Comparison of ENCODE assay signal across 8 mouse cellular contexts in genomic region chr2:60717348-60717747, GRCm38 (mm10). TPM values are rescaled to one million over a fixed set of nuclear protein-coding genes. Genes with fewer than 3 reads are reported as not detected.
DNase-seq lines count a peak whose midpoint lies in the region; ATAC-seq lines count a peak whose summit lies in the region.

No protein-coding gene starts in this region.

- no peak overlapping the region for H3K27ac ChIP-seq in heart, embryonic 12.5 days (ENCODE audit: poor library complexity, severe bottlenecking)
- H3K27ac ChIP-seq in hindbrain, embryonic 12.5 days = no peak overlapping the region
- H3K27ac ChIP-seq in neural tube, embryonic 14.5 days (ENCODE audit: low read depth, low read length) = no peak overlapping the region

- ATAC-seq in heart, embryonic 12.5 days (ENCODE audit: insufficient number of reproducible peaks, low FRiP score) = no peak
- no peak for ATAC-seq in hindbrain, embryonic 12.5 days (ENCODE audit: low FRiP score)
- ATAC-seq in neural tube, embryonic 14.5 days (ENCODE audit: low read depth) = no peak
- no peak for ATAC-seq in megakaryocyte-erythroid progenitor cell, adult 5-6 weeks (replicated peaks; ENCODE audit: low FRiP score, low TSS enrichment, poor library complexity, severe bottlenecking)

- H3K27me3 ChIP-seq in heart, embryonic 12.5 days (replicated peaks) = no peaks in the 10 kb centered on the region
- no peaks in the 10 kb centered on the region for H3K27me3 ChIP-seq in hindbrain, embryonic 12.5 days
- no peaks in the 10 kb centered on the region for H3K27me3 ChIP-seq in neural tube, embryonic 14.5 days (ENCODE audit: control insufficient read depth, insufficient read depth, low read length)

- H3K36me3 ChIP-seq in heart, embryonic 12.5 days = no peaks in the 10 kb centered on the region
- no peaks in the 10 kb centered on the region for H3K36me3 ChIP-seq in hindbrain, embryonic 12.5 days
- H3K36me3 ChIP-seq in neural tube, embryonic 14.5 days (ENCODE audit: control insufficient read depth, insufficient read depth, low read length) = no peaks in the 10 kb centered on the region

- WGBS in heart, embryonic 12.5 days = 61% methylated on average over 13 of the region's 13 CpGs
- 58% methylated on average over 13 of the region's 13 CpGs for WGBS in hindbrain, embryonic 12.5 days
- 65% methylated on average over 13 of the region's 13 CpGs for WGBS in neural tube, embryonic 14.5 days

- H3K4me2 ChIP-seq in heart, embryonic 12.5 days = peak overlapping the region; percentile 42
- H3K4me2 ChIP-seq in hindbrain, embryonic 12.5 days (replicated peaks) = peak overlapping the region; percentile 24; the same call in 1 of the 2 replicates
- H3K4me2 ChIP-seq in neural tube, embryonic 14.5 days (ENCODE audit: low read depth, low read length) = 0 out of 2 replicates have a peak overlapping the region, but pooled peaks have one; percentile 2

- no peak overlapping the region for H3K9ac ChIP-seq in heart, embryonic 12.5 days
- H3K9ac ChIP-seq in hindbrain, embryonic 12.5 days = no peak overlapping the region
- H3K9ac ChIP-seq in neural tube, embryonic 14.5 days (replicated peaks; ENCODE audit: low read depth, low read length) = no peak overlapping the region

- H3K4me3 ChIP-seq in heart, embryonic 12.5 days = no peak overlapping the region
- no peak overlapping the region for H3K4me3 ChIP-seq in hindbrain, embryonic 12.5 days
- H3K4me3 ChIP-seq in neural tube, embryonic 14.5 days (ENCODE audit: low read depth, low read length) = no peak overlapping the region

- no peaks in the 10 kb centered on the region for H3K9me3 ChIP-seq in heart, embryonic 12.5 days (replicated peaks)
- H3K9me3 ChIP-seq in hindbrain, embryonic 12.5 days (replicated peaks) = no peaks in the 10 kb centered on the region
- no peaks in the 10 kb centered on the region for H3K9me3 ChIP-seq in neural tube, embryonic 14.5 days (ENCODE audit: control insufficient read depth, low read length)

- H3K4me1 ChIP-seq in heart, embryonic 12.5 days (replicated peaks) = peaks cover 37% of the 10 kb centered on the region
- H3K4me1 ChIP-seq in hindbrain, embryonic 12.5 days = peaks cover 26% of the 10 kb centered on the region
- H3K4me1 ChIP-seq in neural tube, embryonic 14.5 days (ENCODE audit: control insufficient read depth, insufficient read depth, low read length) = peaks cover 18% of the 10 kb centered on the region

- DNase-seq in heart, postnatal 25 days (ENCODE audit: low spot score) = no peak
- peak; percentile 74 for DNase-seq in brain, adult 2 months (ENCODE audit: low read depth, low spot score)
- DNase-seq in left cerebral cortex, postnatal 10 days (ENCODE audit: extremely low spot score in 1 of 2, low spot score in 2 of 2) = peak; percentile 22 to 61
- DNase-seq in ovary, adult 18-20 months (ENCODE audit: low spot score) = no peak

- intact Hi-C loops in heart, postnatal 25 days (cut with DNase I) = no loop called here
- intact Hi-C loops in left cerebral cortex, postnatal 10 days (cut with DNase I) = no loop called here

RNA-seq across cellular contexts. Expression of gene Itgb6, which starts 5.1 kb away (rescaled TPM):
- polyA plus RNA-seq in heart, embryonic 12.5 days (2016; fragmentation: Nextera tagmentation; extraction: Ambion mirVana) = 0.14 and 0.17 TPM in 2 replicates
- total RNA-seq in heart, postnatal 25 days (2021) = 10 to 100 TPM; 23.0 to 25.0 TPM
- 0.74 and 0.94 TPM in 2 replicates for polyA plus RNA-seq in hindbrain, embryonic 12.5 days (2016; fragmentation: Nextera tagmentation; extraction: Ambion mirVana)
- total RNA-seq in left cerebral cortex, postnatal 10 days (2021) = under 1 TPM in 1 of 2 experiments, not detected in 1; 0.14 TPM
- 0.08 and 0.23 TPM in 2 replicates for polyA plus RNA-seq in neural tube, embryonic 14.5 days (2014; fragmentation: Nextera tagmentation; extraction: Ambion mirVana)
- total RNA-seq in megakaryocyte-erythroid progenitor cell, adult 5-6 weeks (2014; fragmentation: Nextera tagmentation) = not detected in 2 replicates
- total RNA-seq in megakaryocyte-erythroid progenitor cell, adult 5-6 weeks (2017) = not detected in 2 replicates

Comparison
In these comparisons a context has a peak if more than half of its experiments do, and no peak if none do; other contexts are left out.
1. DNase-seq: peak in brain, adult 2 months (single experiment) and left cerebral cortex, postnatal 10 days (2 of 2); none in heart, postnatal 25 days (single experiment) and ovary, adult 18-20 months (single experiment).
2. RNA of gene Itgb6, which starts 5.1 kb away (total RNA-seq): 23.0 to 25.0 TPM in heart, postnatal 25 days; 0.14 TPM in left cerebral cortex, postnatal 10 days and not detected in megakaryocyte-erythroid progenitor cell, adult 5-6 weeks; every median in the first group is over 10 times any median in the second.
3. Peak in every context shown above with its lines, with median percentiles within 50 percentile points of each other: H3K4me2 ChIP-seq.